Mouse (Mus musculus) activated CD4-positive, CD25-positive, alpha-beta regulatory T cell, adult 4 months (primary cell): ENCODE measurements at regions not wholly inside any gene's neighbourhood (a gene's known extent, or its start where the extent isn't known, plus 50 kb on each side); places are given as distances from the start of the nearest gene placed in this dataset.

Experiments
- ATAC-seq: one replicate; pipeline ENCODE4 v1.8.0; 2017

GRCm38 (mm10) chr8:8376791-8377190 is 284.3 kb downstream of the Efnb2 start:
- ATAC-seq = no peak

DNA sequence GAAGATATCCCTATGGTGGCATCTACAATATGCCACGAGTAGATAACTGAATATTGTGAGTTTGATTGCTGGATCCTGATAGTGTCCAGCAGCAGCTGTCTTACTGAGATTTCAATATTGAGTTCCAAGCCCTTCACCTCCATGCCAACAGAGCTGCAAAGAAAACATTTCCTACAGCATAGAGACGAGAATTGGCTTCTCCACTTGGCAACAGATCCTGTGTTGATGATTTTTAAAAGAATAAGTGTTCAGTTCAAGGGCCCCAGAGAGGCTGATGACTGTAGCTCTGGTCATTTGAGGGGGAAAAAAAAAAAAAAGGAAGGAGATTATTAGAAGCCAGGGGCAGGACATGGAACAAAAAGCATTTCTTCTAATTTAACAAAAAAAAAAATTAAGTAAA is 284.7 kb downstream of the Efnb2 start:
- ATAC-seq = no peak

DNA sequence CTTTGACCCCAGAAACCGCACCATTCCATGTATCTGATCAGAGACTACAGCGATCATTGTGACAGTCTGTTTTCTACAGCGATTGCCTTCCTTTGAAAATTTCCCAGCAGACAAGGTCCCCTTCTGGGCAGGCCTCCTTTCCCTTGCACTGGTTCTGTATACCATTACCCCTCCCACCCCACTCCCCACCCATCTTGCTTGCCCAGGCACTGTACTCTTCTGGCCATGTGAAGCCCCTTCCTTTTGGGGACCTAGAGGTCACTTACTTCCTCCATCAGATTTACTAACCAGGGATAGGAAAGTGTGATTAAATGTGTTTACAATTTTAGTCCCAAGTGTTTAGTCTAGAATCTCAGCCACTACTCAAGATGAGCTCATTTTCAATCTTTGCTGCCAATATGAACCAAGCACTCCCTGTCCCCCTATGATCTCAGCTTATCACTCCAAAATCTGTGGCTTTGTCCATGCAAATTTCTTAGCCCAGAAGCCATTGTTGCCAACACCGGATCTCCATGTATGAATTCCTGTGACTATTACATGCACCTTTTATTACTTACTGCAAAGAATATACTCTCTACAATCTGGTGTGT is 293.7 kb downstream of the Efnb2 start:
- no peak for ATAC-seq

GRCm38 (mm10) chr8:8361941-8362537 is 299.0 kb downstream of the Efnb2 start:
- no peak for ATAC-seq

- no peak for ATAC-seq
Measured at GRCm38 (mm10) chr8:8360586-8360985, 300.5 kb downstream of the Efnb2 start.

GRCm38 (mm10) chr8:8354977-8355376 is 306.1 kb downstream of the Efnb2 start:
- no peak for ATAC-seq

DNA sequence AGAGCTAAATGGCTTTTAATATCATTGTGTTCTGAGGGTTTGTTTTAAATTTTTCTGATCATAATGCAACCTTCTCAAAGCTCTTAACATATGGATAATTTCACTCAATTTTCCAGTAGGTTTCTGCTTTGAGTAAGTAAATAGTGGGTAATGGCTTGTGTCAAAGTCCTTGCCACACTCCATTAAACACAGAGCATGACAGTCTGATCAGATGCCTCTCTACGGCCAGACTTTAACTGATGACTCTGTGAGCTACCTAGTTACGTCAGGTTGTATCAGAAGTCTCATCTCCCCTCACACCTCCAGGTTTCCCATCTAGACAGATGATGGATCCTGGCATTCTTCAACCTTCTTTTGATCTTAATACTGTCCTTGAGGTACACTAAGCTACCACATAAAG is 316.4 kb downstream of the Efnb2 start:
- ATAC-seq = no peak

DNA sequence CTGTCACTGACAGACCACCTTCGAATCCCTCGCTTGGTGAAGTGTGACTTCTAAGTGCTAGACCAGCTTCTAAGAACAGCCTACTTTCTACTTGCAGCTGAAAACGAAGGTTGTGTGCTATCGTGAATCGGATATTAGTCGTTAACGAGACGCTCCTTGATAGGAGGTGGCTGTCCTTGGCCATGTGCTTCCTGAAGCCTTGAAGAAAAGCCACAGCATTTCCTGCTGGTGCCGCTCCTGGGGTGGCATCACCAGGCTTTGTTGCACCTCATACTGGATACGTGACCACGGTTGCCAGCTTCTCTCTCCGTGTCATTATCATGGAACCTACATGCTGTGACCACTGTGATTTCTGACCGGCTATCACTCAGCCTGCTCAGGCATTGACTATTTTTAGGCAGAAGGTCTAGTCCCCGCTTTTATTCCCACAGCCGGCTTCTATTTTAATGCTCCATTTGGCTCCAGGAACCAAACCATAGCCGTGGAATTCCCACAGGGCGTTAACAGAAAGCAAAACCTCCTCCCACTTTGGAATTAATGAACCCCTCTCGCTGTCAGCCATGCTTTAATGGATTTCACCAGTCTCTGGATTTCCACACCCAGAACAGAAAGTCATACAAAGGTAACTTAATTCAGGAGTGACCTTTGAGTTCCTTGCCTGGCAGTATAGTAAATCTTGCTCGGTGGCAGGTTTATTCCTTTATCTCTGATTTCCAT is 325.6 kb downstream of the Efnb2 start:
- ATAC-seq = no peak

DNA sequence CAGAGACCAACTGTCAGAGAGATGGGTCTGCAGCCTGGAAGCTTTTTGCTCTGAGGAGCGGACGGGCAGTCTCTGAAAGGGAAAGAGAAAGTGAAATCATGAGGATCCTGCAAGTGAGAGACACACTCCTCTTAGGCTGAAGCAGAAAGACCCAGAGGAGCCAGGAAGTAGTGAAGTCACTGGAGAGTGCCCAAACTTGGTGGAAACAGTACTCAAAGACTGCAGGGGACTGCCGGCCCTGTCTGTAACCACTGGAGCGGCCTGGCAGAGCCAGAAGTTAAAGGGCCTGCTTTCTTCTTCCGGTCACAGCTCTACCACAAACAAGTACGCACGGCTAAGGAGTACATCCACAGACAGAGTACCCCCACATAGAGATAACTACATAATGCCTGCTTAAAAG is 326.5 kb downstream of the Efnb2 start:
- peak; percentile 28 for ATAC-seq

GRCm38 (mm10) chr8:8331249-8331648 is 329.8 kb downstream of the Efnb2 start:
- no peak for ATAC-seq

DNA sequence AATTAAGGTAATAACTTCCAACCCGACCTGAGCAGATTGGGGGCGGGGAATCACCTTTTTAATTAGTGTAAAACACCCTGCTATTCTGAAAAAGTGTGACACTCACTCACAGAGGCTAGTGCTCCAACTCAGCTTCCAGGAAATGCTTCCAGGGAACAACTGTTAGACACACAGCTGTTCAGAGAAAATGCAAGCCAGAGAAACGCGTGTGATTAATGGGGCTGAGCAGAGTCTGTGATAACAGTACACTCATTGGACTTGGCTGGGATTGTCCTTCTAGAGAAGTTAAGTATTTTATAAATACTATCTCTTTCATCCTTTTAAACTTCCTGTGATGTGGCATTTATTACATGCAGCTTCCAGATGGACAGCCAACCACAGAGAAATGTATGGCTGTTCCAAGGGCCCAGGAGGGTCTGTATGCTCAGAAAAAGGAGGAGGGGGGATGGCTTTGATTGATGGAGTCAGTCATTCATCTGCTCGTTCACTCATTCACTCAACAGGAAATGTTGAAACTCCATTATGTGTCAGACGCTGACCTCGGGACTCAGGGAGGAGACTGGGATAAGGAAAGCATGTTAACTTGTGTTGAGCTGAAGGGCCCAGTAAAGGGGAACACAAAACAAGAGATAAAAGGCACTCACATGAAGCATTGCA is 332.9 kb downstream of the Efnb2 start:
- no peak for ATAC-seq

- ATAC-seq = no peak
Measured at GRCm38 (mm10) chr8:8326066-8326834, 334.8 kb downstream of the Efnb2 start.

DNA sequence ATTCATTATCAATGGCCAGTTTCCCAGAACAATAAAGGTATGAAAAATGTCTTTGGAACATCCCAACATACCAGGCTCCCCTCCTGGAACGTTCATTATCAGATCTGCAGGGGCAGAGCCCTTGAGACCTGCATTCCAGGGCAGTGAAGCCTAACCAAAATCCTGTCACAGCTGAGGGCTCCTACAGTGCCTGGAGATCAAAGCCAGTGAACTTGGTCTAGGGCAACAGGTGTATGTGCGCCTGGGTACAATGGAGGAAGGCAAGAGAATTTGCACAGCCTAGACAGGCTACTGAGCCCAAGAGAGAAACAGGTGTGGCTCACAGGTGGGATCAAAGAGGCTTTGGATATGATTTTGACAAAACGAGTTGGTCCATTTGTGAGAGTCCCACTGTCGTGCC is 335.6 kb downstream of the Efnb2 start:
- no peak for ATAC-seq

DNA sequence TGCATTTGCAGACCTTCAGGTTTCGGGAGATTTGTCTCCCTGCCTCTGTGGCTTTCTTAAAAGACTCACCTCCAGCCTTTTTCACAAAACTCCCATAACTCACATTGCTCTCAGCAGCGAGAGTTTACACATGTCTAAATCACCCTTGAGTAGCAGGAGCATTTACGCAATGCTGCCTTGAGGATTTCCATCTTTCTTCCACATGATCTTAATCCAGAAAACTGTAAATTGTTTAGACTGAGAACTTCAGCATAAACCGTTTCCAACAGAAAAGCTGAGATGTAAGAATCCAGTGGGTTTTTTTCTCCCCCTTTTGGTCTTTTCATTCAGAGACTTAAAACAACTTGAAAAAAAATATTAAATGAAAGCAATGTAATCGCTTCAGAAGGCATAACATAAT is 336.5 kb downstream of the Efnb2 start:
- no peak for ATAC-seq

- no peak for ATAC-seq
Measured at GRCm38 (mm10) chr8:8308253-8308652, 352.8 kb downstream of the Efnb2 start.

- no peak for ATAC-seq
Measured at GRCm38 (mm10) chr8:8307487-8307886, 353.6 kb downstream of the Efnb2 start.

DNA sequence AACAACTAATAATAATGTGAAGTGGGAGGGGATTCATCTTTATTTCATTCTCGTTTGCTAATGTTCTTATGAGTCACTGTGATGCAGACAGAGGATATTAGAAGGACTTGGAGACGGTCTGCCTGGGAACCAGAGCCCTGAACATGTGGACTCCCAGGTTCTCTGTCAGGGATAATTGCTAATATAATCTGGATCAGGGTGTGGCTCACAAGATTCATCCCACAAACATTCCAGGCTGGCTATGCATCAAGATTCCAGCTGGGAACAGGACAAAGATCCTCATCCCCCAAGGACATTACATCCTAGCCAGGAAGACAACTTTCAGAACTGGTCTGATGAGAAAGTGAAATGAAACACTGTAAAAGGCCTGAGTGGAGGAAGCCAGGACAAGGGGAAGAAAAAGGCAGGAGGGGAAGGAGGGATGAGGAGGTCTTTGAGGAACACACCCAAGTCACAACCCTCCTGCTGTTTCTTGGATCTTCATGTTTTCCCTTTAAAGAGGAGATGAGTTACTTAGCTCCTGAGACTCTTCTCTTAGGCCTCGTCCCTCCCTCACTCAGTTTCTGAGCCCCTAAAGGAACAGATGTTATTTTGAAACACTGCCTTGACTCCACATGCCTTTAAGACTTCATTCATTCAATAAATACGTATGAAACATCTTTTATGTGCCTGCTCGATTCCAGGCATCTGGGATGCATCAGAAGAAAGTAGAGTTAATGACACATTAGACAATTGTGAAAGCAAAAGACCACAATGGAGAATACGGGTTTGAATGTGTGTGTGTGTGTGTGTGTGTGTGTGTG is 360.9 kb downstream of the Efnb2 start:
- ATAC-seq = no peak

DNA sequence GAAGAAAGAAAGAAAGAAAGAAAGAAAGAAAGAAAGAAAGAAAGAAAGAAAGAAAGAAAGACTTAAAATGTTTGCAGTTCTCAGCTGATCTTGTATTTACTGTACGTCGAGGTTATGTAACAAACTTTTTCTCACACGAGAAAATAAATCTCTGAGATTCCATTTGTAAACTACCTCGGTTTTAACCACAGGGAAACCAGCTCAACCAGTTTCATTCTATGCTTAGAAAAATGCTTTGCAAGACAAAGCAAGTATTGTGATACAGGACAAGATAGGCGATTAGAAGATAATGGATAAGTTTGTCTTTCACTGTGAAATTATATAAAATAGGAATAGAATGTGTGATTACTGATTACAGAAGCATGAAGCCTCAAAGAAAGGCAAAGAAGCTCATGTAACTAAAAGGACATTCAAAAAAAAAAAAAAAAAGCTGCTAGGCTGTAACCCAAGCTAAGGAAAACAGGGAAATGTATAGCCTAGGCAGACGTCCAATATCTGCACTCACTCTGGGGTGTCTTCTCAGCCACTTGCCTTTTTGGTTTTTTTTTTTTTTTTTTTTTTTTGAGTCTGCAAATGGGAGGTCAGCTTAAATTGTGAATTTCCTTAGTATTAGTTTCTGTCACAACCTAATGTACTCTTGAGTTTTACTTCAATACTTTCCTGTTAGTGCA is 368.3 kb downstream of the Efnb2 start:
- ATAC-seq = no peak

DNA sequence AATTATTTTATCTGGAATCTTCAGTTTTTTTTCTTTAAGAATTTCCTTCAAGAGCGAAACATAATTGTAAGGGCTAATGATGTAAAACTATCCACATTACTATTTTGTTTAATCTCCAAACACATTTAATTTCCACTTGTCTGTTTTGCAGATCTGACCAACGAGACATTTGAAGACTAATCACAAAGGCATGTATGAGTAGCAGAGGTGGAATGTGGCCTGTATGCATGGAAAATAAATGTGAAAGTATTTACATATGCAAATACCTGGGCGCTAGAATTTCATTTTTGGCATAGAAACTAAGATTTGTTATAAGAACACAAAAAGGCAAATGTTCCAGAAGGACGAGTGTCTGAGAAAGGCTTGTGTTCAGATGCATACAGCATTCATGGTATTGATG is 375.2 kb downstream of the Efnb2 start:
- no peak for ATAC-seq

DNA sequence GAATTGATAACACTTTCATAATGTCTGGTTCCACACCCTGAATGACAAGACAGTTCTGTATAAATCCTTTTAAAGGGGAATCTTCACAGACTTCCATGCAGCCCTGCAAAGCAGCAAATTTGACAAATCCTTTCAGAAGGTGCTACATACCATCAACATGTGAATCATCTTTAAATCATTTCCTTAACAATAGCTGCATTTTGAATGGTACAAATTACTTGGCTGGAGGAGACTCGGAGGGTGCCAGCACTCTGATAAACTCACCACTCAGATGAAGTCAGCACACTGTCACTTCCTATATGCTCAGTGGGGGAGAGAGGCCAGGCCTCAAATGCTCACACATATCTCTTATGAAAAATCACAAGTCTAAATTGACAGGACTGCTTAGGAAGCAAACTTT is 386.1 kb downstream of the Efnb2 start:
- no peak for ATAC-seq

DNA sequence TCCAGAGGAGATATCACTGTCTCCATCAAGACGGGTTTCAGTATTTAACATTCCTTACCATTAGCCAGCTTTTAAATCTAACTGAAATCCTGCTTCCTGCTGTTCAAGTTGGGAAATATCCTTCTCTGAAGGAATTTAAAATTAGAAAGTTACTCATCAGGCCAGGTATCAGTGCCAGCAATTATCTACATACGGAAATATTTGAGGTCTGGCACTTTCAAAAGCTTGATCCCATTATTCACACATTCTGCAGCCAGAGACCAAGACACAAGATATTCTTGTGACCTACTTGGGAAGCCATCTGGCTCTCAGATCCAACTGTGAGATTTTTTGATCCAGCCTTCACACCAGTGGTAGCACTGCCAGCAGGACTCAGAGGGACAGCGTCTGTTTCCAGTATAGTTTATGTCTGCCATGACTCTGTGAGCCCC is 386.8 kb downstream of the Efnb2 start:
- no peak for ATAC-seq

- no peak for ATAC-seq
Measured at GRCm38 (mm10) chr8:8258855-8259254, 402.2 kb downstream of the Efnb2 start.
